Mouse (Mus musculus) myocyte (in vitro differentiated cells): ENCODE measurements around the gene Pld4. TPM values are rescaled to one million over a fixed set of nuclear protein-coding genes. Genes with fewer than 3 reads are reported as not detected.

ENCODE experiments used
- H3K27me3 ChIP-seq: one replicate; pipeline ENCODE4 v1.6.1; 2011; ENCODE audit not compliant: control insufficient read depth, insufficient read depth, insufficient read length
- H3K36me3 ChIP-seq: one replicate; pipeline ENCODE4 v1.6.1; 2011; ENCODE audit not compliant: control insufficient read depth, insufficient read depth
- H3K4me2 ChIP-seq: one replicate; pipeline ENCODE4 v1.6.1; 2011; ENCODE audit warnings: low read depth, control low read depth
- H3K4me3 ChIP-seq: one replicate; pipeline ENCODE4 v1.5.1; 2011; ENCODE audit warnings: mild to moderate bottlenecking, control low read depth, moderate library complexity
- H3K79me2 ChIP-seq: one replicate; pipeline ENCODE4 v1.6.1; 2011; ENCODE audit not compliant: control insufficient read depth, insufficient read depth
- H3ac ChIP-seq: one replicate; pipeline ENCODE4 v1.6.1; 2011; ENCODE audit not compliant: control insufficient read depth, insufficient read length
- CEBPB ChIP-seq: IDR thresholded peaks from 2 replicates; pipeline ENCODE4 v1.6.1; 2011; ENCODE audit warnings: mild to moderate bottlenecking, moderate library complexity; ENCODE audit not compliant: poor library complexity, insufficient read depth, severe bottlenecking
- E2F4 ChIP-seq: IDR thresholded peaks from one replicate; pipeline ENCODE4 v1.6.1; 2011; ENCODE audit warnings: mild to moderate bottlenecking, control low read depth, moderate library complexity; ENCODE audit not compliant: insufficient read depth
- MAX ChIP-seq: IDR thresholded peaks from one replicate; pipeline ENCODE4 v1.6.1; 2011; ENCODE audit warnings: low read depth, mild to moderate bottlenecking, control low read depth
- MYOD1 ChIP-seq, 3 experiments: IDR thresholded peaks; one replicate each; pipeline ENCODE4 v1.6.1; 2011; ENCODE audit warnings: control low read depth in 2 of 3, low read depth in 2 of 3, mild to moderate bottlenecking in 2 of 3, moderate library complexity in 1 of 3; ENCODE audit not compliant: insufficient read length in 2 of 3, control insufficient read depth in 1 of 3
- MYOG ChIP-seq, 3 experiments: IDR thresholded peaks; one replicate each; pipeline ENCODE4 v1.6.1; 2011; ENCODE audit warnings: control low read depth in 2 of 3, low read depth in 2 of 3, mild to moderate bottlenecking in 2 of 3; ENCODE audit not compliant: insufficient read length in 2 of 3, control insufficient read depth in 1 of 3, insufficient read depth in 1 of 3
- POLR2A ChIP-seq: IDR thresholded peaks from one replicate; pipeline ENCODE4 v1.6.1; 2011; ENCODE audit warnings: low read depth, mild to moderate bottlenecking, control low read depth, moderate library complexity; ENCODE audit not compliant: insufficient read length
- POLR2AphosphoS2 ChIP-seq: IDR thresholded peaks from one replicate; pipeline ENCODE4 v1.6.1; 2011; ENCODE audit warnings: low read depth, control low read depth; ENCODE audit not compliant: insufficient read length
- REST ChIP-seq: IDR thresholded peaks from one replicate; pipeline ENCODE4 v1.6.1; 2011; ENCODE audit warnings: mild to moderate bottlenecking, control low read depth, moderate library complexity; ENCODE audit not compliant: insufficient read depth, insufficient read length
- SRF ChIP-seq: IDR thresholded peaks from one replicate; pipeline ENCODE4 v1.6.1; 2011; ENCODE audit warnings: low read depth; ENCODE audit not compliant: control insufficient read depth, insufficient read length
- TCF12 ChIP-seq: IDR thresholded peaks from one replicate; pipeline ENCODE4 v1.6.1; 2011; ENCODE audit warnings: mild to moderate bottlenecking, control low read depth; ENCODE audit not compliant: poor library complexity, insufficient read depth, severe bottlenecking
- TCF3 ChIP-seq: IDR thresholded peaks from one replicate; pipeline ENCODE4 v1.6.1; 2011; ENCODE audit warnings: low read depth, control low read depth; ENCODE audit not compliant: insufficient read length
- USF1 ChIP-seq: IDR thresholded peaks from one replicate; pipeline ENCODE4 v1.6.1; 2011; ENCODE audit warnings: low read depth, mild to moderate bottlenecking, control low read depth, moderate library complexity
- polyA plus RNA-seq: library from polyadenylated mRNA; unstranded; fragments of >200 nt; fragmentation: generic; extraction: Trizol; gene quantifications from one replicate; pipeline ENCODE4 v1.2.1, GENCODE M21; 2012; ENCODE audit warnings: missing spikeins

Pld4 gene
- polyA plus RNA-seq, 1 experiment: 0.08 TPM

- H3K36me3 ChIP-seq: peaks cover 8% of the 10 kb centered on the region
- H3ac ChIP-seq: no peak overlapping the region
- H3K4me2 ChIP-seq: no peak overlapping the region
- no peaks in the 10 kb centered on the region for H3K79me2 ChIP-seq
- no peaks in the 10 kb centered on the region for H3K27me3 ChIP-seq
- no peak overlapping the region for H3K4me3 ChIP-seq
- no peak for TF ChIP-seq POLR2AphosphoS2
- TF ChIP-seq POLR2A: no peak
- TF ChIP-seq MYOG (IDR thresholded peaks at IDR 0.05; ENCODE audit: control insufficient read depth in 1 of 3, insufficient read depth in 1 of 3, insufficient read length in 2 of 3, low read depth in 2 of 3): no peak
- TF ChIP-seq USF1: no peak
- no peak for TF ChIP-seq MYOD1 (IDR thresholded peaks at IDR 0.05; ENCODE audit: control insufficient read depth in 1 of 3, insufficient read length in 2 of 3, low read depth in 2 of 3)
- no peak for TF ChIP-seq CEBPB
- TF ChIP-seq TCF12: no peak
- no peak for TF ChIP-seq E2F4
- no peak for TF ChIP-seq TCF3
- TF ChIP-seq REST: no peak
- TF ChIP-seq SRF: no peak
- TF ChIP-seq MAX: no peak
Measured at GRCm38 (mm10) chr12:112769751-112770150, 9.3 kb downstream of the Pld4 start.

- Histone ChIP-seq H3K27me3 (no peaks in the 10 kb centered on the region), H3K36me3 (peaks cover 15% of the 10 kb centered on the region), H3ac (no peak overlapping the region), H3K4me3 (no peak overlapping the region), H3K79me2 (no peaks in the 10 kb centered on the region), H3K4me2 (no peak overlapping the region)
- TF ChIP-seq MYOG (IDR thresholded peaks at IDR 0.05; ENCODE audit: control insufficient read depth in 1 of 3, insufficient read depth in 1 of 3, insufficient read length in 2 of 3, low read depth in 2 of 3) (no peak), MYOD1 (IDR thresholded peaks at IDR 0.05; ENCODE audit: control insufficient read depth in 1 of 3, insufficient read length in 2 of 3, low read depth in 2 of 3) (no peak), POLR2A (peak; percentile 14), E2F4 (no peak), POLR2AphosphoS2 (peak; percentile 77), REST (no peak), MAX (no peak), TCF12 (no peak), TCF3 (no peak)
Measured at GRCm38 (mm10) chr12:112770396-112770795, 9.9 kb downstream of the Pld4 start.

GRCm38 (mm10) chr12:112772306-112772705 is 11.9 kb downstream of the Pld4 start:
- Histone ChIP-seq H3K4me2 (no peak overlapping the region), H3K4me3 (no peak overlapping the region), H3ac (no peak overlapping the region), H3K36me3 (peaks cover 17% of the 10 kb centered on the region), H3K79me2 (no peaks in the 10 kb centered on the region), H3K27me3 (no peaks in the 10 kb centered on the region)
- no peak for TF ChIP-seq CEBPB
- peak; percentile 62 for TF ChIP-seq POLR2AphosphoS2
- TF ChIP-seq MYOG (IDR thresholded peaks at IDR 0.05; ENCODE audit: control insufficient read depth in 1 of 3, insufficient read depth in 1 of 3, insufficient read length in 2 of 3, low read depth in 2 of 3): no peak
- TF ChIP-seq USF1: no peak

DNA sequence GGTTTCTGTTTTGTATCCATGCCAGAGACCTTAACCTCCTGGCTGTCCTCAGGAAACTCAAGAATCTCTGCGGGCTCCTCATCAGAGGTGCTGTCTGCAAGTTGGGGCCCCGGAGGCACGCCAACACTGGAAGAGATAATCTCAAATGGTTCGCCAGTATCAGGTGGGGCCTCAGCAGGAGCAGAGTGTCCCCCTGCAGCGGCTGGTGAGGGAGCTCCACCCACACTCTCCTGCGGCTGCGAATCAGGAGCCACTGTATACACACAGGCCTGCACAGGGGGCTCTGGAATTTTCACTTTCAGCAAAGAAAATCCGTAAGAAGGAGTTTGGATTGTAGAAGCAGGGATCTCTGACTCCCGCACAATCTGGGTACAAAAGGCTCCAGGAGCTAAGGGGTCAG is 12.9 kb downstream of the Pld4 start:
- no peak overlapping the region for H3K4me3 ChIP-seq
- TF ChIP-seq TCF12 (no peak), CEBPB (no peak), MAX (no peak), MYOG (IDR thresholded peaks at IDR 0.05; ENCODE audit: control insufficient read depth in 1 of 3, insufficient read depth in 1 of 3, insufficient read length in 2 of 3, low read depth in 2 of 3) (no peak), REST (no peak), POLR2AphosphoS2 (no peak), USF1 (no peak), SRF (no peak), E2F4 (no peak), POLR2A (no peak), TCF3 (no peak), MYOD1 (IDR thresholded peaks at IDR 0.05; ENCODE audit: control insufficient read depth in 1 of 3, insufficient read length in 2 of 3, low read depth in 2 of 3) (no peak)
- no peaks in the 10 kb centered on the region for H3K79me2 ChIP-seq
- H3K4me2 ChIP-seq: no peak overlapping the region
- H3K27me3 ChIP-seq: no peaks in the 10 kb centered on the region
- no peak overlapping the region for H3ac ChIP-seq
- H3K36me3 ChIP-seq: peaks cover 17% of the 10 kb centered on the region

DNA sequence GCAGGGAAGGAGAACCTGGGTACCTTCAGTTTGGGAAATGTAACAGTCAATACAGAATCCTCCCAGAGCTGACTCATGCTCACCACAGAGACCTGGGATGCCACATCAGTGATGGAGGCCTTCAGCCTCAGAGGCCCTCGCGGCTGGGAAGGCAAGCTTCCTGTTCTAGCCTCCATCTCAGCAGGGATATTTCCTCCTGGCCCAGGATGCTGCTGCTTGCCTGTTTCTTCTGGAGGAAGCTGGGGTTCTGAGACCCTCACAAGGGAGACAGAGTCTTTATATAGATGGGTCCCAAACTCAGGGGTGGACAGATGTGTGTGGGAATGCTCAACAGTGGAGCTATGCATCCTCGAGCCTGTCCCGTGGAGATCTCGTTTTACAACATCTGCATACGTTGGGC is 13.6 kb downstream of the Pld4 start:
- Histone ChIP-seq H3K4me3 (no peak overlapping the region), H3K27me3 (no peaks in the 10 kb centered on the region), H3ac (no peak overlapping the region), H3K4me2 (no peak overlapping the region), H3K36me3 (peaks cover 17% of the 10 kb centered on the region), H3K79me2 (no peaks in the 10 kb centered on the region)
- TF ChIP-seq TCF3 (no peak), USF1 (no peak), POLR2A (no peak), MYOD1 (IDR thresholded peaks at IDR 0.05; ENCODE audit: control insufficient read depth in 1 of 3, insufficient read length in 2 of 3, low read depth in 2 of 3) (no peak), MAX (no peak), REST (no peak), CEBPB (no peak), TCF12 (no peak), MYOG (IDR thresholded peaks at IDR 0.05; ENCODE audit: control insufficient read depth in 1 of 3, insufficient read depth in 1 of 3, insufficient read length in 2 of 3, low read depth in 2 of 3) (no peak), E2F4 (no peak), POLR2AphosphoS2 (no peak), SRF (no peak)
